Mouse (Mus musculus) heart, adult 2 months (tissue): ENCODE data around the gene Hsd17b12.

Experiments
- CTCF ChIP-seq: fragments of 200-600 bp; IDR thresholded peaks from 2 replicates; pipeline ENCODE4 v1.8.1; 2022; ENCODE audit warnings: antibody characterized with exemption, mild to moderate bottlenecking, moderate library complexity
- EP300 ChIP-seq: fragments of 200-500 bp; IDR thresholded peaks from 2 replicates; pipeline ENCODE4 v1.6.1; 2011; ENCODE audit warnings: low read depth, low read length, control low read depth; ENCODE audit not compliant: insufficient read depth
- POLR2A ChIP-seq: fragments of 200-500 bp; IDR thresholded peaks from 2 replicates; pipeline ENCODE4 v1.6.1; 2011; ENCODE audit warnings: mild to moderate bottlenecking, low read depth, low read length, control low read depth; ENCODE audit not compliant: insufficient read depth

GRCm38 (mm10) chr2:94049471-94050176, 108.1 kb downstream of the Hsd17b12 start:
- no peak for TF ChIP-seq POLR2A
- TF ChIP-seq CTCF, result no peak
- TF ChIP-seq EP300, result no peak
